Mouse (Mus musculus): ENCODE measurements around the gene Il15. TPM values are rescaled to one million over a fixed set of nuclear protein-coding genes. Genes with fewer than 3 reads are reported as not detected.

Il15 gene
- polyA plus RNA-seq, 1 experiment: 9.5 TPM

DNA sequence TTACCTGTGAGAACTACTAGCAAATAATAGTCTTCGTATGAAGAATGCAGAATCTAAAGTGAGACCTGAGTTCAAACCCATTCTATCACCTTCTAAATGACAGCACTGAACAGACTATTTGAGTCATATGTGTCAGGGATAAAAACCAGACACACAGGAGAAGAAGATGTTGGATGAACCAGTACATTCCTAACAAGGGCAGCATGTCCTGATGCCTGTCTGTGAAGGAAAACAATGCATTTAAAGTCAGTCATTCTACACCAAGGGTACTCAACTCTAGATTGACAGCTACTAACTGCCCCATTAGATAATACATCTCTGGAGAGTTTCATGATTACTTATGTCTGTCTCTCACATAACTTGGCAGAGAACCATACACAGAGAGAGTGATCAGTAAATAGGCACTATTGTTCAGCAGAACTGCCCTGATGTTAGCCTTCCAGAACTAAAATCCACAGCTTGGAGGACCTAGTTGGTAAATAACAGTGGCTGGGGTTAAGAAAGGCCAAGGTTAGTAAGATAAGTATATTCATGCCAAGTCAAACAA is 14.6 kb downstream of the Il15 start:
- Histone ChIP-seq H3K27me3 (ENCODE audit: control insufficient read depth, insufficient read depth, low read length) (no peaks in the 10 kb centered on the region), H3K27ac (ENCODE audit: control insufficient read depth, insufficient read depth, low read length) (no peak overlapping the region), H3K4me3 (ENCODE audit: control insufficient read depth, insufficient read depth, low read length) (no peak overlapping the region), H3K4me1 (replicated peaks; ENCODE audit: control insufficient read depth, insufficient read depth, low read length) (no peaks in the 10 kb centered on the region), H3K36me3 (ENCODE audit: control insufficient read depth, insufficient read depth, low read length) (no peaks in the 10 kb centered on the region)
- TF ChIP-seq POLR2A (IDR thresholded peaks at IDR 0.05; ENCODE audit: control insufficient read depth, extremely low read depth, insufficient read depth, low read length, poor library complexity) (no peak), CTCF (IDR thresholded peaks at IDR 0.05; ENCODE audit: borderline replicate concordance, control insufficient read depth, extremely low read depth, insufficient read depth, low read length, poor library complexity) (no peak)
- DNase-seq: no peak
- 100% methylated on average over 1 of the region's 1 CpGs for WGBS

DNA sequence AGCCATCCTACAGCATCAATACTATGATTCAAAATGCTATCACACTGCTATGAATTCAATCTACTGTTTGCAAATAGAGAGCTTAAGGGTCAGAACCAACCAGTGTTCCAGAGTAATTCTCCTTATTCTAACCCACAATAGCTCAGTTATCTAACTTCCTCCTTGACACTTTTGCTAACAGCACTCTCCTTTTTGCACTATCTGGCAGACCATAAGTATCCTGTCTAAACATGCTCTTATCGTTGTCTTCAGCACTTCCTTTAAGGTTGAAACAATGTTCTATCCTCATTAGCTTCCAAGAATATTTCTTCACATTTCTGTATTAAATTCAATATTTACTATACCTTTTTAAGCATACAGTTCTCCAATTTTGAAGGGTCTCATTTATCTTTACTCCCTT is 15.4 kb downstream of the Il15 start:
- no peaks in the 10 kb centered on the region for H3K4me1 ChIP-seq (replicated peaks; ENCODE audit: control insufficient read depth, insufficient read depth, low read length)
- WGBS: 8% methylated on average over 1 of the region's 1 CpGs
- DNase-seq: no peak

DNA sequence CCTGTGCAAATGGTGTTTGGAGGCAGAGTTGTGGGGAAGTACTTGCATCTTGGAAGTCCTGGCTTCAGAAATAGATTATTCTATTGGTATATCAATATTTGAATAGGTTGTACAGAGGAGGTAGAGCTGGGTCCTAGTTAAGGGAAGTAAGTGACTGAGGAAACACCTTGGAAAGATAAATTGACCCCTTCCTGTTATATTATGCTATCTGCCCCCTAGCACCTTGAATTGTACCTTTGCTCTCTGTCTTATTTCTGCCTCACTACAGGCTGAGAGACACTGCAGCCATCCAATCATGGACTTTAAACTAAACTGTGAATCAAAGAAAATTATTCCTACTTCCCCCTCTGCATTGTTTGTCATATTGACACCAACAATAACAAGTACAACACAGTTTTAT is 17.2 kb downstream of the Il15 start:
- Histone ChIP-seq H3K4me3 (ENCODE audit: control insufficient read depth, insufficient read depth, low read length) (no peak overlapping the region), H3K27ac (ENCODE audit: control insufficient read depth, insufficient read depth, low read length) (no peak overlapping the region), H3K4me1 (replicated peaks; ENCODE audit: control insufficient read depth, insufficient read depth, low read length) (no peaks in the 10 kb centered on the region), H3K36me3 (ENCODE audit: control insufficient read depth, insufficient read depth, low read length) (no peaks in the 10 kb centered on the region), H3K27me3 (ENCODE audit: control insufficient read depth, insufficient read depth, low read length) (no peaks in the 10 kb centered on the region)
- TF ChIP-seq CTCF (IDR thresholded peaks at IDR 0.05; ENCODE audit: borderline replicate concordance, control insufficient read depth, extremely low read depth, insufficient read depth, low read length, poor library complexity): no peak
- TF ChIP-seq POLR2A (IDR thresholded peaks at IDR 0.05; ENCODE audit: control insufficient read depth, extremely low read depth, insufficient read depth, low read length, poor library complexity): no peak
- no peak for DNase-seq

More for the DNA sequence above, 15.4 kb downstream of the Il15 start:
- Histone ChIP-seq H3K36me3 (ENCODE audit: control insufficient read depth, insufficient read depth, low read length) (no peaks in the 10 kb centered on the region), H3K4me3 (ENCODE audit: control insufficient read depth, insufficient read depth, low read length) (no peak overlapping the region), H3K27ac (ENCODE audit: control insufficient read depth, insufficient read depth, low read length) (no peak overlapping the region), H3K27me3 (ENCODE audit: control insufficient read depth, insufficient read depth, low read length) (no peaks in the 10 kb centered on the region)
- no peak for TF ChIP-seq POLR2A (IDR thresholded peaks at IDR 0.05; ENCODE audit: control insufficient read depth, extremely low read depth, insufficient read depth, low read length, poor library complexity)
- no peak for TF ChIP-seq CTCF (IDR thresholded peaks at IDR 0.05; ENCODE audit: borderline replicate concordance, control insufficient read depth, extremely low read depth, insufficient read depth, low read length, poor library complexity)

DNA sequence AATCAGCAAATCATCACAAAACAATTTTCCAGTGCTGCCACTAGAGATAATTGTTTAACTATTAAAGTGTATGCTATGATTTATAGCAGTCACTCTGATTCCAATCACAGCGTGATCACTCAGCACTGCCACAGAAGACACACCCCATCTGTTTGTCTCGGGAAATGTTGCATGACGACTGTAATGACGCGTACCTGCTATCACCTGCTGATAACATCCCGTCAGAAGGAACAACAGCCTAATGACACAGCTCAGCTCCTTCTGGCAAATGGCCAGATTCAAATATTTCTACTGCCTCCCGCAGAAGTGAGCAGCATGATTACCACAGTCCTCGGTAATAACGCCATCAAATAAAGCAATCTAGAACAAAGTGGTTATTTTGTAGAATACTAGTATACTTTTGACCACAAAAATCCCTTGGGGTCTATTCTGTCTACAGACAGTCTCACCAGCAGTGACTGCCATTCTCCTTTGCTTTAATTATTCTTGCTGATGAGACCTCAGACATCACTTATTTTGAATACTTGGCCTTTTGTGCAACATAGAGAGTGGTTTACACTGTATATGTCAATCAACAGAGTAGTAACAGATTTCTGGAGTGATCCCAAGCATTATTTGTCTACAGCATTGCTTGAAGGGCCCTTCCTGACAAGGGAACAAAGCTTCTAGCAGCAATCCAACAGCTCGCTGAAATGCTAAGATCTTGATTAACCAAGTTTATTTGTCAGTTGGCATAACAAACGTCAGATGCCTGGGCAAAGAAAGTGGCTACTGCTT is 18.4 kb downstream of the Il15 start:
- 84% methylated on average over 11 of the region's 11 CpGs for WGBS
- no peaks in the 10 kb centered on the region for H3K27me3 ChIP-seq (ENCODE audit: control insufficient read depth, insufficient read depth, low read length)
- no peak overlapping the region for H3K4me3 ChIP-seq (ENCODE audit: control insufficient read depth, insufficient read depth, low read length)
- H3K4me1 ChIP-seq (replicated peaks; ENCODE audit: control insufficient read depth, insufficient read depth, low read length): no peaks in the 10 kb centered on the region
- TF ChIP-seq CTCF (IDR thresholded peaks at IDR 0.05; ENCODE audit: borderline replicate concordance, control insufficient read depth, extremely low read depth, insufficient read depth, low read length, poor library complexity) (no peak), POLR2A (IDR thresholded peaks at IDR 0.05; ENCODE audit: control insufficient read depth, extremely low read depth, insufficient read depth, low read length, poor library complexity) (no peak)
- H3K27ac ChIP-seq (ENCODE audit: control insufficient read depth, insufficient read depth, low read length): no peak overlapping the region
- H3K36me3 ChIP-seq (ENCODE audit: control insufficient read depth, insufficient read depth, low read length): no peaks in the 10 kb centered on the region
- DNase-seq: no peak

DNA sequence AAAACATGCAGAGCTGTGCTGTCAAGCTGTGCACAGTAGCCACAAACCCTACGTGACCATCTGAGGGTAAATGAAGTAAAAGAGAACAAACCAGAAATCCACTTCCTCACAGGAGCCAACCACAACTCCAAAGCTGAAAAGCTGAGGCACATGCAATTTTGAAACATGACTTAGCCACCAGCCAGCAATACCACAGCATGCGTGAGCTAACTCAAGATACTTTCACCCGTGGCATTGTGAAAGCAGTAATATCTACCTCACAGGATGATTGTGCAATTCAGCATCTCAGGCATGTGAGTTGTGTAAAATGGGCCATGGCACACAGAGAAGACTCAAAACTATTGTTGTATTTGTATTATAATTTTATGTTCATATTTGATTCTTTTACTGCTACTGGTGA is 19.7 kb downstream of the Il15 start:
- Histone ChIP-seq H3K4me1 (replicated peaks; ENCODE audit: control insufficient read depth, insufficient read depth, low read length) (no peaks in the 10 kb centered on the region), H3K36me3 (ENCODE audit: control insufficient read depth, insufficient read depth, low read length) (no peaks in the 10 kb centered on the region), H3K4me3 (ENCODE audit: control insufficient read depth, insufficient read depth, low read length) (no peak overlapping the region), H3K27ac (ENCODE audit: control insufficient read depth, insufficient read depth, low read length) (no peak overlapping the region), H3K27me3 (ENCODE audit: control insufficient read depth, insufficient read depth, low read length) (no peaks in the 10 kb centered on the region)
- no peak for DNase-seq
- TF ChIP-seq POLR2A (IDR thresholded peaks at IDR 0.05; ENCODE audit: control insufficient read depth, extremely low read depth, insufficient read depth, low read length, poor library complexity) (no peak), CTCF (IDR thresholded peaks at IDR 0.05; ENCODE audit: borderline replicate concordance, control insufficient read depth, extremely low read depth, insufficient read depth, low read length, poor library complexity) (no peak)
- 6% methylated on average over 3 of the region's 3 CpGs for WGBS

DNA sequence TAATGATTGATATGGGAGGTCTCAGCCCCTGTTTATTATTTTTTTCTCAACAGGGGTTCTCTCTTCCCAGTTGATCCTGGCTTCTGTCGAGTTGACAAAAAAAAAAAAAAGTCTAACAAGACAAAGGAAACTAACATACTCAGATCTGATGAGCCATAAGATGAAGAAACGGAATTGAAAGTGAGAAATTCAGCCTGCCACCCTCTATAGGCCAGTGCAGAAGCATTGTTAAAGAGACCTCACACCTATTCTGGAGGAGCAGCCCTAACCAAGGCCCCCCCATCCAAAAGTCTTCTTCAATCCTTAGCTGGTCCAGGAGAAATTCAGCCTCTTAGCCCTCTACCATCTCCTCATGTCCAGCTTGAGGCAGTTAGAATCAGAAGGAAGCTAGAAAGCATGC is 20.7 kb downstream of the Il15 start:
- Histone ChIP-seq H3K27me3 (ENCODE audit: control insufficient read depth, insufficient read depth, low read length) (no peaks in the 10 kb centered on the region), H3K27ac (ENCODE audit: control insufficient read depth, insufficient read depth, low read length) (no peak overlapping the region), H3K4me3 (ENCODE audit: control insufficient read depth, insufficient read depth, low read length) (no peak overlapping the region), H3K4me1 (replicated peaks; ENCODE audit: control insufficient read depth, insufficient read depth, low read length) (no peaks in the 10 kb centered on the region), H3K36me3 (ENCODE audit: control insufficient read depth, insufficient read depth, low read length) (no peaks in the 10 kb centered on the region)
- DNase-seq: no peak
- WGBS: 45% methylated on average over 2 of the region's 2 CpGs
- TF ChIP-seq POLR2A (IDR thresholded peaks at IDR 0.05; ENCODE audit: control insufficient read depth, extremely low read depth, insufficient read depth, low read length, poor library complexity): no peak
- TF ChIP-seq CTCF (IDR thresholded peaks at IDR 0.05; ENCODE audit: borderline replicate concordance, control insufficient read depth, extremely low read depth, insufficient read depth, low read length, poor library complexity): no peak
